Mouse (Mus musculus) hindlimb bud, embryonic 11.5 days (tissue): Measurements from ENCODE around the gene Egfem1.

Experiments
- DNase-seq: peaks from one replicate; pipeline ENCODE4 v3.0.0-alpha.2; 2012; ENCODE audit warnings: low read depth, low spot score; ENCODE audit errors: extremely low spot score

Gene Egfem1

DNA sequence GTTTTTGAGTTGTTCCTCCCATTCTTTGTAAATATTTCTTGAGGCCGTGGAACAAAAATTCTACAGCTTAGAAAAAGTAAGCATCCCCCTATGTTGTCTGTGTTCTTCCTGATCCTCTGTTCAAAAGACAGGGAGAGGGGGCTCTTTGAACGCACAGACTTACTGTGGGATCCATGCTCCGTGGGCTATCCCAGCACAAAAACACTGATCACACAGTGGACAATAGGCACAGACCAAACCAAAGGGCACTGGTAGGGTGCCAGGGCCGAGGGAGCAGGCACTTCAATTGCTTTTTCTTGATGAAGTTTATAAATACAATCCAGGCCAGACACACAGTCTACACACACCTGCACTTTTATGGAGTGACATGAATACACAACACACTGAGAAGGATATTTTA is 211.4 kb downstream of the Egfem1 start:
- DNase-seq: no peak

DNA sequence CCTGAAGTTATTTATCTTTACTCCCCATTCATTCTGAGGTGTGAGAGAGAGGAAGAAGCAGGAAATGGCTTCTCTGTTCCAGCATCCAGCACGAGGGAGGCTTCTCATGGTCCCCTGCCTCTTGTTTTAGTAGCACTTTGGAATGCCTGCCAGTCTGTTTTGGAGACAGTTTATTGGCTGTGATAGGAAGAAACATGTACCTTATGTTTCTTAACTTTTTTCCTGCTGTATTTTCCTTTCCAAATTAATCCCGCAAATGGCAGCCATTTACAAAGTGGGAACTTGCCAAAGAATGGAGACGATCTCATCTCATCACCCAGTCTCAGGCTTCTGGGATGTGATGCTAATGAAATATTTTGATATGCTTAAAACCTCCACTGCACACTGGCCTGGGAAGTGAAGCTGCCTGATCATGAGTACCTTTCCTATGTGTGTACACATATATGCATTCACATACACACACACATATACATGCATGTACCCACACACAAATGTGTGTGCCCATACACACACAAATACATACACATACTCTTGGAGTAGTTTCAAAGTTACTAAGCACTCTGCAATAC is 260.5 kb downstream of the Egfem1 start:
- no peak for DNase-seq

DNA sequence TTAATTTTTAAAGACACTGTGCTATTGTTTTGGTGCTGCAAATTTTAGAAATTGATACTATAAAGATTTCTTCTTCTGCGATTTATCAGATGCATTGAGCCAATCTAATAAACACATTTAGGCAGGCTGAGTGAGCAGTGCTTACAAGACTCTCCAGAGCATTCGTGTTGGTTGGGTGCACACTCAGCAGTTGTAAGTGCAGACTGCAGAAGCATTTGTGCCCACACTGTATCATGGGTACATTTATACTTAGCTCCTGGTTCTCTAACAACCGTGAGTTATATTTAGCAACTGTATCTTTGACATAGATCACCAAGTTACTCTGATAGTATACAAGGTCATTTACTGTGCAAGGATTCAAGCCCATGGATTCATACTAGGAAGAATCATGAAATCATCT is 264.0 kb downstream of the Egfem1 start:
- no peak for DNase-seq

DNA sequence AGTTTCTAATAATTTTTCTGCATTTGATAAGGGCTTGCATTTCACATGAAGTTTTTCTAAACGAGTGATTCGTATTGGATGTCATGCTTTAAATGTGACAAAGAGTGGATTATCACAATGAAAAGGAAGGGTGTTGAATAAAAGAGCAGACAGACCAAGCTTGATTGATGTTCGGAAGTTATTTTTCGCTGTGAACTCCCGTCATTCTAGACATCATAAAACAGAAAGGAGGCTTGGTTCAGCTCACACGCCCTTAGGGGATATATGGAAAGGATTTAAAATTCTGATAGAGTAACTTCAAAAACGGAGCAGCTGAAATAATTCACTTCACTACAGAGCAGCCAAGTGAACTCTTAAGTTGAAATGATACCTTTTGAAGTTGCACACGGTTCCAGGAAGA is 285.1 kb downstream of the Egfem1 start:
- DNase-seq: no peak

DNA sequence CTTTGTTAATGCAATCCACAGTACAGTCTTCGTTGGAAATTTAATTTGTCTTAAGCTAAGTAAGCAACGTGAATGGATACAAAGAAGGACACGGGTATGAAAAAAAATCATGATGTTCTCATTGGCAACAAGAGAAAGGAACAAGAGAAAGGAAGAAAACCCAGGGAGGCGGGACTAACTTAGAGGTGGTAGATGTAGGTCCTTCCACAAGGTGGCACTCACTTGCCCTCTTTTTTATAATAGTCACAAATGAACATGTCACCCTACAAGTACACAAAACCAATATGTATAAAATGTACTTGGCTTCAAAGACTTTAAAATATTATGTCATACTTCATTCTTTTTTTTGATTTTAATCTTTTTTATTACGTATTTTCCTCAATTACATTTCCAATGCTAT is 288.7 kb downstream of the Egfem1 start:
- DNase-seq: no peak

DNA sequence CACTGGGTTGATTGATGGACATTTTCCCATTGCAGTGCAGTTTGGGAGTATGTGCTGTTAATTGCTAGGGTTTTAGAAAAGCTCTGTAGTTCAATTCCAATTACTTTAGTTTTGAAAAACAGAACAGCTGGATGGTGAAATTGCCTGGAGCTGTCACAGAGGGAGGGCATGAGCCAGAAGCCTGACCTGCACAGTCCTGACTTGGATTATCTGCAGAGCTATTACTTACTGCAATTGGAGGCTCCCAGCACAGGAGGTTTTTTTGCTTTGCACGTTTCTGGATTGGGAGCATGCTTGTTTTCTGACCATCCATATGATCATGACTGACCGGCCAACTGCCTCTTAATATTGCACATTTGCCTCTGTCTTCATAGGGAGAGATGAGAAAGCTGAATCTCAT is 299.4 kb downstream of the Egfem1 start:
- no peak for DNase-seq

DNA sequence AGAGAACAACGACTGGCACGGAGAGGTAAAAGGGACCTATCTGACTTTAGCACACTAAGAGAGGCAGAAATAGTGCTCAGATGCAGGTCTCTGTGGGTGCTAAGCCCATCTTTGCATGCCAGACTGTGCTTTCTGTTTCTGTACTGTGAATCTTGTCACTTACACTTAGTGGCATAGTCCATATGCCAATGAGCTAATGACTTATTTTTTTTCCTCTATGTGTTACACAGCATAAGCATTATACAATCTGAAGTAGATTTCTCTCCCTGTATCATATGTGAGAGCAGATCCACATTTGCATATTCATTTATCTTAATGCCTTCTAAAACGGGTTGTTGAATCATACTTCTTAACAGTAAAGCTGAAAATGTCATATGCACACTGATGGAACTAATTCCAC is 317.2 kb downstream of the Egfem1 start:
- DNase-seq: no peak

DNA sequence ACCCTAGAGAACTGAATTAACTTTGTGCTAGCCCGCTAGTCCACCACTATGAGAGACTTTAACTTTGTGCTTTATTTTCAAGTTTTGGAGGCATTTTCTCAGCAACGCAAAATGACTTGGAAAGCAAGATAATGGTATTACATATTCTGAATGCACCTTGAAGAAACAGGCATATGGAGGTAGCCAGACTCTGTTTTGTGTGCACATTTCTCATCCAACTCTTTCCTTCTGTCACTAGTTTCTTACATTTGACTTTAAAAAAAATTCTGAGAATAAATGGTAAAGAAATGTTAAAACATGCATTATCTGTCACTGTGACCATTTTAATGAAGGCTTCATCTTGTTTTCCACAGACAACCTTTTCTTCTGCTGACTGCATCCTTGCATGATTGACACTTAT is 339.8 kb downstream of the Egfem1 start:
- DNase-seq: no peak

DNA sequence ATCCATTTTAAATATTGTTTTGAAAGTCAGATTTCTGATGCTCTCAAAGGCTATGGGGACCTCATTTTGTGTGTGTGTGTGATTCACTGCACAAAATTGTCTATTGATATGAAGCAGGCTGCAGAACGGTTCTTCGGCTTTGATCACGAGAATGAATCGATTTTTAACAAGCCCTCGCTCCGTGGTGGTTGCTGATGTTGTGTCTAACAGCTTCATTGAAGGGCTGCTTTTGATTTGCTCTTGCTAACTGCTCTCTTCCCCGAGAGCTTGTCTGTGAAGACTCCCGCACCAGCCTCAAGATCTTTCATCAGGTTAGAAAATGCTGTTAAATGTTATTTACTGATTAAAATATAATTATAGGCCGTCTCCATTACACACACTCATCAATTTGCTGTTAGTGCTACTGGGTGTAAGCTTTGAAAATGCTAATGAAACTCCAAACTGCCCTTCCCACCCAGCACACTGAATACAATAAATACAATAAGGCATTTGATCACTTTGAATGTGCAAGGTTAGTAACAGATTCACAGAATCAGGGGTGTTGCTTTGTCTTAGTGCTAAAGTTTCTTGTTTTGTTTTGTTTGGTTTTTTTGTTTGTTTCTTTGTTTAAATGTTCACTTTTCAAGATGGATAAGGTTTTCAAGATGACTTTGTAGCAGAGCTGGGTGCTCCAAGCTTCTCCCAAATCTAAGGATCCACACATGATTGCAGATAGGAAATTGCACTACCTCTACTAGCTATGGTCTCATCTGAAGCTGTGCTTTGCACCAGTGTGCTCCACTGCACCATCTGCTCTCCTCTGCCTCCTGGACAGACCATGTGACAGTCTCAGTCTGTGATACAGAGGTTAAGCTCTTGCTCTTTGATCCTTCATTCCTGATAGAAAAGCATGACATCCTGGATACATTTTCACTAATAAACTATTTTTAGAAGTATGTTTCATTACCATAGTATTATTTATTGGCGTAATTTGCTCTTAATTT is 350.6 kb downstream of the Egfem1 start:
- no peak for DNase-seq

DNA sequence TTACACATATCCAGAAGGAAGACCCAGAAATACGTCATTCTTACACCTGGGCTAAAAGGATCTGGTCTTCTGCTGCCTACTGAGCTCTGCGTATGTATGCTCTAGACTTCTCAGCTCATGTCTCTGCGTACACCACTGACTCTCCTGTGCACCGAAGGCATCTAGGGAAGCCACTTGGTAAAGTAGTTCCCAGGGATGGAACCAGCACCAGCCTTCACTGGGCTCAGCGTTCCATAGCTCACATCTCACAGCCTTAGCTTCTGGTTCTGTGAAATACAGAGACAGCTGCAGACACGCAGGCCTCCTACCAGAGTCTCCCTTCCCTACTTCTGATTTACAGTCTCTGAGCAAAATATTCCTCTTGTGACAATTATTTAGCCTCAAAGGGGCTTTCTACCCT is 361.2 kb downstream of the Egfem1 start:
- DNase-seq: no peak

DNA sequence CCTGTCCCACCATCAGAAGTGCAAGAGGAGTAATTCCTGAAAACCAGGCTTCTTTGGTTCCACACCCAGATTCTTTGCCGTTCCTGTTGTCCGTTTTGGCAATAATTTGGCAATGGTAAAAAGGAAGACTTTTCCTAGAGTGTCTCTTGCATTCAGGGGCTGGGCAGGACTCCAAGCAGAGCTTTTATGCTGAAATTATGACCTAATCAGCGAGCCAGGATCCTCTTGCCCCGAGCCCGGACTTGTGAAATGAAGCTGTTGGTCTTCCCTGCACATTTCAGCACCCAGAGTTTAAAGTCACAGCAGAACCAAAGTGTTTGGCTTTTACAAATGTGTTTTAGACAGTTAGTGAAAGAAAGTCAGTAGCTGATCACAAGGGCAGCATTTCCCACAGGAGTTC is 362.8 kb downstream of the Egfem1 start:
- no peak for DNase-seq

DNA sequence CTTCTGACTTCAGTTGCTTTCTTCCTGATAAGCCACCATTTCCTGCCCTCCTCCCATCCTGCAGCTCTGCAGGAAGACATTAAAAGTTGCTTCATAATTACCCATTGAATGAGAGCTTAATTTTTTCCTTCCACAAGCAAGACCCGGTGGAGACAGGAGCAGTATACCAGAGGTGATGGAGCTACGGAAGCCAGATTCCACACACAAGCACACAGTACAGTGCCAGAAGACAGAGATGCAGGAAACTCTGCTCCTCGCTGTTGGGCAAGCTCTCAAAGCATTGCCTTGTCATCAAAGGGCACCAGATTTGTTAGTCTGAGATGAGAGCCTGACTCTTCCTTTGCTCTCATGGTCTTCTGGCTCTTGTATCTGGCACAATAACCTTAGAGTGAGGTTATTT is 364.3 kb downstream of the Egfem1 start:
- DNase-seq: no peak

DNA sequence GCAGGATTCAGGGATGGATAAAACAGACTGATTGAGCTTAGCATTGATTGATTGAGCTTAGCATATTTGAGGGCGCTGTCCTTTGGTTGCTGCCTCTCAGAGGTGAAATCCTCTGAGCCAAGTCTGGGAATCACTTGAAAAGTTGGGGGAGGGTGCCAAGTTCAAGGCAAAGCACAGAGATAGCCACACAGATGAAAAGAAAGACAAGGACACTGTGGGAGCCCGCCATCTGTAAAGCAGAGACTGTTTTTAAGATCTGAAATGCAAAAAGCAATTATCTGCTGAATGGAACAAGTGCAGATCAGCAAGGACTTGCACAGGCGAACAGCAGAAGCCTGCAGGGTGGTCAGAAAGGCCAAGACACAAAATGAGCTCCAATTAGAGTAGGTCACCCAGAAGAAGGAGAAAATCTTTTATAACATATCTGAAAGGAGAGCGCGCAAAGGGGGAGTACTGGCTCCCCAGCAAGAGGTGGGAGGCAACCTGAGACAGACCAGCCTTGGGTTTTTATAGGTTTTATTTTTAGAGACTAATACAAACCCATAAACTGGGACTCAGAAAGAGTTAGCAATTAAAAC is 367.1 kb downstream of the Egfem1 start:
- DNase-seq: no peak

DNA sequence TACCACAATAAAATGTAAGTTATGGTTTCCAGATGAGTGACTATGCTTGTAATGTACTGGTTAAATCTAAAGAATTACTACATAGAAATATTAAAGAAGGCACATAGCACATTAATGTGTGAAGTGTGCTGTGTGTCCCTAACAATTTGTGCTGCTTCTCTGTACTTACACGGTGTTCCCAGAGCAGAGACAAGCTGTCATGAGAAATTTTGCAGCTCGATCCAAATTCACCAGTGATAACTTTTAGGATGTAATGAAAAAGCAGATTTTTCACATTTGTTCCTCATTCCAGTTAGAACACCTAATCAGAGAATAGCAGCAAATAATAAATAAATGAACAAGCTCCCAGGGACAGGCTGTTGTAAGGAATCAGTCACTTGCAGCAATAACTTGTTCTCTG is 416.4 kb downstream of the Egfem1 start:
- no peak for DNase-seq

DNA sequence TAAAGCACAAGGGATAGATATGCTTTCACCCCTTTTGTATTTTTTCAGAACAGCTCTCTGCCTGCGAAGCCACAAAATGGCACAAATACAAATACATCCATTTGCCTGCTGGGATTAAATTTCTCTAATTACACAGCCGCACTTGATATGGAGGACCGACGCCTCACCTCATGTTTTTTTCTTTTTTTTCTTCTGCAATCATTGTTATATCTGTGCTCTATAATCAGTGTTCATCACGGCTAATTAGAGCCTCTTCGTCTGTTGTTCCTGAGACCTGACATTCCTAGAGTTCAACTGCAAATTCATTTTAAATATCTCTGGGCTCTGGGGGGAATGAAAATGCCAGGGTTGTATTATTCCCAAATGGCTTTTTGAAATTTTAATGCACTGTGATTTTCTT is 417.4 kb downstream of the Egfem1 start:
- DNase-seq: no peak

DNA sequence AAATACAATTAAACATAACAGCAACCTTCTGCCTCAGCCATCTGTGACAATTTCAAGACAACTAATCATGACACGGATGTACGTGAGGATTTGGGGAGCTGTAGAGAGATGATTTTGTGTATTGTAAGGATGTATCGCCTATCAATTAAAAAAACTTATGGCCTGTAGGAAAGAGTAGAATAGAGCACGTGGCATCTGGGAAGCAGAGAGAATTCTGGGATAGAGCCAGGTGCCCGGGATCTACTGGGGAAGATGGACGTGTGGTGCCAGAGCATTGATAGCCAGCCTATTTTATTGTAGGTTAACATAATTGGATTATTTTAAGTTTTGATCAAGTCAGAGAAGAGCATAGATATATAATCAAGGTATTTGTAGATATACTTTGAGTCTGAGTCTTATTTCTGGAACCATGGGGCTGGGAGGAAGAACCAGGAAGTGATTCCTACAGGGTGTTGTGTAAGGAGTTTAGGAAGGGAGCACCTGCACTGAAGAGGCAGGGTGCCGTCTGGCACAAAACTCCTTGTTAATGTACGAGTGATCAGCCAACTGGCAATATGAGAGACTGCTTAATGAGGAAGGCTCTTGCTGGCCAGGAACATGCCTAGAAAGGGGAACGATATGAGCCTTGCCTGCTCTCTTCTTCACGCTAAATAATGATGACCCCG is 443.6 kb downstream of the Egfem1 start:
- DNase-seq: no peak

DNA sequence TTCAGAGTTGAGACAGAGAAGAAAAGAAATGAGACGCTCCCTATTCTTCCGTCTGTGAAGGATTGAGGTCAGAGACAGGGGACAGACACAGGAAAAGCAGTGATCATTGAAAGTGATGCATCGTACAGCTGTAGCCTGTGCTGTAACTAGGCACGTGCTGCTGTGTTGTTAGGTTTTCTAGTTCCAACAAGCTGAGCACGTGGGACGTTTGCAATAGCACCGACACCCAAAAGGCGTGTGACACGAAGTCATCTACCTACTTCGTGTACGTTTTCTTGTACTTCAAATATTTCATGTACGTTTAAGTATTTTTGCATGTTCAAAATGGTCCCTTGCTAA is 444.1 kb downstream of the Egfem1 start:
- no peak for DNase-seq

DNA sequence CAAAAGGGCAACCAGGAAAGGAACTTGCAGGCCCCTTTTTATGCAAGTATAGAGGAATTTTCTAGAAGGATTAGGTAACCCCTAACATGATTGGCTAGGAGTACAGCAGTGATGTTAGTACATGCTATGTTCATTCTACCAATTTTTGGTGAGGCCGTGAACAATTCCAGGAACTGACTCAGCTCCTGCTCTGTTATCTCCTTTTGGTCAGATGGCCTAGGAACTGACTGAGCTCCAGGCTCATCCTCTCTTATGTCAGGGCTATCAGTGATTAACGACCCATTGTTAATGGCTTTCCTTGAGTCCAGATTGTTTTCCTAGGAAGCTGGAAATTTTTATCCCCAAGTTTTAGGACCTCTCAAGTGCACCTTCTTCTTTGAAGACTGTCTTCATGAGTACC is 457.4 kb downstream of the Egfem1 start:
- no peak for DNase-seq

DNA sequence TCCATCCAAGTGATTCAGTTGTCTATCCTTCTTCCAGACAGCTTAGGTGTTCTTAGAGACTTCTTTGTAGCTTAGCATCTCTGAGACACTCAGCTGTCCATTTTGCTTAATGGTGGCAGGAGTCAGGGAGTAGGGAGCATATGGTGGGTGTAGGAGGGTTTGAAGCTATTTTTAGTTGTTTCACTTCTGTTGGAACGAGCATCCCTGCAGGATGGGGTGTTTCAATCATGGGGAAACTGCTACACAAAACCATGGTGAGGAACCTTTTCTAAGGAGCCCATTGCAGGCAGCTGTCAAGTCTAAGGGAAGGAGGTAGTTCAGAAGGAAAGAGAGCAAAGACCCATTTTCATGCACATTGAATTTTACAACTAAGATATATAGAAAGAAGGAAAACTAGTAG is 458.1 kb downstream of the Egfem1 start:
- no peak for DNase-seq

DNA sequence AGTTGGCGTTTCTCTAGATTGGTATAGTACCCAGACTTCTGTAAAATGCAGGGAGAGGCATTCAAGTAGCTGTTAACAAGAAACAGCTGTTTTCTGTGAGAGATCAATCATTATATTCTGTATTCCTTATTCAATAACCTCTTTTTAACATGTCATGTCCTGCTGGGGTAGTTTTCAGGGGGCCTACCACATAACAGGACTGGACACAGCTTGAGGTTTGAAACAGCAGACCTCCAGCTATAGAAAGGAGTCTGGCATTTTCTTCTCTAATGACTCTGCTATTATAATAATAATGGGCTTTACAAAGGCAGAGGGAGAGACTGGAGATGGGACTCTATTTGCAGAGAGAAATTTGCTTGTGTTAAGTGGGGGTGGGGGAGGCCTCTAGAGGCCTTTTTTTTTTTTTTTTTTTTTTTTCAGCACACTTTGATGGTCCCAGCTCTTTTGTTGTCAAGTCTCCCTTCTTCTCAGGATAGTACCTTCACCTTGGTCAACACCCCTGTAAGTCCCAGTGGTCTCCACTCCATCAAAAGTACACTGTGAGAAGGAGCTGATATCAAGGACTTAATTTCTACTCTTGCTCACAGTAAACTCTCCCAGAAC is 459.8 kb downstream of the Egfem1 start:
- no peak for DNase-seq

DNA sequence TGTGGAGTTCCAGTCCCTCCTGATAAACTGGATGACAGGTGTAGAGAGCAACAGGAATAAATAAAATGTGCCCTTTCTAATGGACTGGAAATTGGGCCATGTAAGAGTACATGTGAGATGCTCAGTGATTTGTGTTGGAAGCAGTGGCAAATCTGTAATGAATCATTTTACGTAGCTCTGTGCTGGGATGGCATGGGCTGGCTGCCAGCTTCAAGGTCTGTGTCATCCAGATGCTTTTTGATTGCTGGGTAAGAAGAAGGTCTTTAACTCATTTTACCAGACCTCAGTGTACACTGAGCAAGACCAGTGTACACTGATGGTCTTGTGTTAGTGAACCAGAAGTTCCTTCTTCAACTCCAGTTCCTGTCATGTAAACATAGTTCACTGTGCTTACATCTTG is 462.2 kb downstream of the Egfem1 start:
- no peak for DNase-seq
